Mouse (Mus musculus) MEL (cell line): ENCODE data around the gene Lmod3. TPM values are rescaled to one million over a fixed set of nuclear protein-coding genes. Genes with fewer than 3 reads are reported as not detected.

Source experiments
- DNase-seq: peaks from one replicate; pipeline ENCODE4 v3.0.0; 2011; ENCODE audit warnings: low read depth, low spot score
- H3K27ac ChIP-seq: 2 replicates; pipeline ENCODE4 v1.5.1; 2012; ENCODE audit warnings: low read depth, mild to moderate bottlenecking, control low read depth, low read length, moderate library complexity; ENCODE audit not compliant: control insufficient read depth
- H3K27me3 ChIP-seq, 2 experiments: fragments of 150-350 bp in 1 of 2; sonication (generic) in 1 of 2; 2 replicates each; pipeline ENCODE4 v1.6.1; 2012; ENCODE audit warnings: low read length in 2 of 2, mild to moderate bottlenecking in 2 of 2, improper control_type of control experiment in 1 of 2, moderate library complexity in 1 of 2; ENCODE audit not compliant: insufficient read depth in 2 of 2, control insufficient read depth in 1 of 2
- H3K36me3 ChIP-seq, 2 experiments: 2 replicates each; pipeline ENCODE4 v1.6.1; 2012 to 2014; ENCODE audit warnings: low read length in 2 of 2, improper control_type of control experiment in 1 of 2, inconsistent platforms in 1 of 2, mild to moderate bottlenecking in 1 of 2; ENCODE audit not compliant: insufficient read depth in 2 of 2, control insufficient read depth in 1 of 2
- H3K4me1 ChIP-seq, 2 experiments: fragments of 150-350 bp in 1 of 2; sonication (generic) in 1 of 2; 2 replicates each; pipeline ENCODE4 v1.6.1; 2012; ENCODE audit warnings: low read length in 2 of 2, improper control_type of control experiment in 1 of 2, mild to moderate bottlenecking in 1 of 2; ENCODE audit not compliant: insufficient read depth in 2 of 2, control insufficient read depth in 1 of 2
- H3K4me3 ChIP-seq, 2 experiments: fragments of 150-350 bp in 1 of 2; sonication (generic) in 1 of 2; 2 replicates each; pipeline ENCODE4 v1.5.1; 2012; ENCODE audit warnings: low read depth in 2 of 2, low read length in 2 of 2, mild to moderate bottlenecking in 2 of 2, moderate library complexity in 2 of 2, control low read depth in 1 of 2, improper control_type of control experiment in 1 of 2; ENCODE audit not compliant: control insufficient read depth in 1 of 2, insufficient read depth in 1 of 2
- H3K79me2 ChIP-seq: 2 replicates; pipeline ENCODE4 v1.6.1; 2012; ENCODE audit warnings: mild to moderate bottlenecking, low read length, moderate library complexity; ENCODE audit not compliant: control insufficient read depth, poor library complexity, insufficient read depth
- H3K9ac ChIP-seq: 2 replicates; pipeline ENCODE4 v1.6.1; 2012; ENCODE audit warnings: low read depth, mild to moderate bottlenecking, control low read depth, low read length, moderate library complexity; ENCODE audit not compliant: control insufficient read depth, poor library complexity, severe bottlenecking
- H3K9me3 ChIP-seq: fragments of 150-350 bp; sonication (generic); replicated peaks from 2 replicates; pipeline ENCODE4 v1.6.1; 2012; ENCODE audit warnings: mild to moderate bottlenecking, low read length, improper control_type of control experiment, moderate library complexity; ENCODE audit not compliant: insufficient read depth
- BHLHE40 ChIP-seq: IDR thresholded peaks from 2 replicates; pipeline ENCODE4 v1.6.1; 2012; ENCODE audit warnings: low read depth, mild to moderate bottlenecking, inconsistent platforms, low read length, improper control_type of control experiment, borderline replicate concordance
- CTCF ChIP-seq, 3 experiments: IDR thresholded peaks in 2 of 3; conservative IDR thresholded peaks in 1 of 3; 2 replicates each; pipeline ENCODE4 v1.5.1; 2011 to 2012; ENCODE audit warnings: low read length in 3 of 3, low read depth in 2 of 3, mild to moderate bottlenecking in 2 of 3, improper control_type of control experiment in 1 of 3, inconsistent platforms in 1 of 3, mixed read lengths in 1 of 3, moderate library complexity in 1 of 3; ENCODE audit not compliant: control insufficient read depth in 1 of 3, insufficient read depth in 1 of 3, poor library complexity in 1 of 3, severe bottlenecking in 1 of 3
- E2F4 ChIP-seq: IDR thresholded peaks from 2 replicates; pipeline ENCODE4 v1.6.1; 2011; ENCODE audit warnings: low read depth, low read length, improper control_type of control experiment, borderline replicate concordance
- ELF1 ChIP-seq: IDR thresholded peaks from 2 replicates; pipeline ENCODE4 v1.6.1; 2014; ENCODE audit warnings: low read depth, mild to moderate bottlenecking, inconsistent platforms, low read length, improper control_type of control experiment, moderate library complexity
- ETS1 ChIP-seq: IDR thresholded peaks from 2 replicates; pipeline ENCODE4 v1.6.1; 2012; ENCODE audit warnings: low read depth, mild to moderate bottlenecking, inconsistent platforms, low read length, improper control_type of control experiment, moderate library complexity
- HCFC1 ChIP-seq: IDR thresholded peaks from 2 replicates; pipeline ENCODE4 v1.6.1; 2012; ENCODE audit warnings: low read depth, mild to moderate bottlenecking, inconsistent platforms, low read length, improper control_type of control experiment, moderate library complexity
- MAX ChIP-seq: IDR thresholded peaks from 2 replicates; pipeline ENCODE4 v1.6.1; 2011; ENCODE audit warnings: low read length, improper control_type of control experiment
- MYB ChIP-seq: IDR thresholded peaks from 2 replicates; pipeline ENCODE4 v1.6.1; 2011; ENCODE audit warnings: mild to moderate bottlenecking, low read depth, low read length, improper control_type of control experiment
- RAD21 ChIP-seq: IDR thresholded peaks from 2 replicates; pipeline ENCODE4 v1.6.1; 2011; ENCODE audit warnings: mild to moderate bottlenecking, low read depth, low read length, improper control_type of control experiment
- SMC3 ChIP-seq: IDR thresholded peaks from 2 replicates; pipeline ENCODE4 v1.6.1; 2011; ENCODE audit warnings: low read depth, low read length, improper control_type of control experiment
- TAL1 ChIP-seq: IDR thresholded peaks from 2 replicates; pipeline ENCODE4 v1.6.1; 2012; ENCODE audit warnings: mild to moderate bottlenecking, inconsistent platforms, low read length, moderate library complexity, mixed read lengths
- TCF12 ChIP-seq: IDR thresholded peaks from 2 replicates; pipeline ENCODE4 v1.6.1; 2014; ENCODE audit warnings: low read depth, mild to moderate bottlenecking, inconsistent platforms, low read length, improper control_type of control experiment, moderate library complexity
- UBTF ChIP-seq: IDR thresholded peaks from 2 replicates; pipeline ENCODE4 v1.6.1; 2012; ENCODE audit warnings: low read depth, mild to moderate bottlenecking, inconsistent platforms, low read length, improper control_type of control experiment, moderate library complexity, borderline replicate concordance; ENCODE audit not compliant: insufficient read depth
- ZC3H11A ChIP-seq: IDR thresholded peaks from 2 replicates; pipeline ENCODE4 v1.6.1; 2012; ENCODE audit warnings: low read depth, mild to moderate bottlenecking, inconsistent platforms, low read length, improper control_type of control experiment
- ZKSCAN1 ChIP-seq: IDR thresholded peaks from 2 replicates; pipeline ENCODE4 v1.6.1; 2012; ENCODE audit warnings: low read depth, mild to moderate bottlenecking, inconsistent platforms, low read length, improper control_type of control experiment, moderate library complexity
- ZMIZ1 ChIP-seq: IDR thresholded peaks from 2 replicates; pipeline ENCODE4 v1.6.1; 2012; ENCODE audit warnings: low read depth, mild to moderate bottlenecking, inconsistent platforms, low read length, improper control_type of control experiment, moderate library complexity
- polyA plus RNA-seq, 2 experiments: library from polyadenylated mRNA; stranded (reverse) in 1 of 2; unstranded in 1 of 2; fragments of >175 nt in 1 of 2; fragments of >200 nt in 1 of 2; gene quantifications; 2 replicates each; pipeline versions ENCODE4 v1.2.1 to v1.2.4; 2012; ENCODE audit warnings: low replicate concordance in 2 of 2, low read depth in 1 of 2; ENCODE audit not compliant: insufficient read length in 2 of 2, insufficient read depth in 1 of 2, missing spikeins in 1 of 2
- total RNA-seq: library from RNA; depleted of rRNA; stranded (reverse); fragments of 300-350 nt; gene quantifications from 2 replicates; pipeline ENCODE4 v1.2.3, GENCODE M21; 2012

Lmod3 gene
- total and polyA plus RNA-seq, 3 experiments, result not detected

DNA sequence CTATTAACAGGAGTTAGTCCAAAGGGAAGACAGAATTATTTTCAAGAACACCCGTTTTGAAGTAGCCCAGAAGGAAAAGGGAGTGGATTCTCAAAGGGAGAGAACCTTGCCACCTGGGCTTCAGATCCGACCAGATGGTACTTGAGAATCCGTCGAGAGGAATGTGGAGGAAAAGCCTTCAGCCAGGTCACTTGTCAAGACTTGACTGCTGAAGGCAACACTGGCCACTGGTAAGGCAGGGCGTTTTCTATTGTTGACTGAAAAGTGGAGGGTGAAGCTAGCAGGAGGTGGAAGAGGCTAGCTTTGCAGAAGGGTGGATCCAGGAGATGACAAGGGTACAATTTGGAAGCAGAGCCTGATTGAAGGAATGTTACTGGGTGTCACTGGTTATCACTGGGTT lies 40.3 kb upstream of the Lmod3 start:
- Histone ChIP-seq H3K79me2 (no peaks in the 10 kb centered on the region), H3K9me3 (no peaks in the 10 kb centered on the region), H3K9ac (no peak overlapping the region), H3K27me3 (no peaks in the 10 kb centered on the region; a peak in 1 of 4 replicates), H3K4me3 (no peak overlapping the region), H3K27ac (no peak overlapping the region), H3K36me3 (no peaks in the 10 kb centered on the region), H3K4me1 (no peaks in the 10 kb centered on the region)
- no peak for DNase-seq
- TF ChIP-seq ZMIZ1 (no peak), E2F4 (no peak), ZC3H11A (no peak)

DNA sequence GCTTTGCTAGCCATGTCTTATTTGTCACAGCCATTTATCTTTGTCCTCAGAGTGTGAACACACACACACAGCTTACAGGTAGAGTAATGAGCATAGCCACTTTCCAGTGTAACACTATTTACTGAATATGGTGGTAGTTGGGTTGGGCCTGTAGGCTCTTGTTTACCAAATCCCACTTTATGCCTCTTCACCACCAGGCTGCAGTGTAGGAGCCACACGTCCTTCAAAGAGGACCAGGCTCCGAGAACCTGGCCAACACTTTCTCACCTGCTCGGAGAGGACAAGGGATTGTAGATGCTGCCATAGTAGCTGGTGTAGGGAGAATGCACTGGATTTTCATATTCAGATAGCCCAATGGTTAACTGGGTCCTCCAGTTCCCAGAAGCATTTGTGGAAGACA lies 39.5 kb upstream of the Lmod3 start:
- H3K27ac ChIP-seq, result no peak overlapping the region
- no peaks in the 10 kb centered on the region for H3K4me1 ChIP-seq
- no peaks in the 10 kb centered on the region for H3K36me3 ChIP-seq
- H3K4me3 ChIP-seq, result no peak overlapping the region
- H3K9me3 ChIP-seq, result no peaks in the 10 kb centered on the region
- no peak for TF ChIP-seq E2F4
- no peak for TF ChIP-seq MYB
- no peak for TF ChIP-seq ZKSCAN1
- TF ChIP-seq RAD21, result no peak
- no peak for TF ChIP-seq UBTF
- no peak for TF ChIP-seq CTCF (IDR thresholded peaks at IDR 0.05 in 2 of 3, conservative IDR thresholded peaks at IDR 0.05 in 1 of 3; ENCODE audit: control insufficient read depth in 1 of 3, insufficient read depth in 1 of 3, low read depth in 2 of 3, low read length in 3 of 3, poor library complexity in 1 of 3, severe bottlenecking in 1 of 3)
- no peak for TF ChIP-seq ELF1
- no peak for TF ChIP-seq SMC3
- no peak for TF ChIP-seq HCFC1
- TF ChIP-seq ETS1, result no peak
- TF ChIP-seq TAL1, result no peak
- no peak for TF ChIP-seq ZMIZ1
- TF ChIP-seq MAX, result no peak
- H3K9ac ChIP-seq, result no peak overlapping the region
- DNase-seq, result no peak
- no peaks in the 10 kb centered on the region for H3K79me2 ChIP-seq
- peaks cover 0 to 2% of the 10 kb centered on the region in 2 experiments; a peak in 1 of 4 replicates for H3K27me3 ChIP-seq

DNA sequence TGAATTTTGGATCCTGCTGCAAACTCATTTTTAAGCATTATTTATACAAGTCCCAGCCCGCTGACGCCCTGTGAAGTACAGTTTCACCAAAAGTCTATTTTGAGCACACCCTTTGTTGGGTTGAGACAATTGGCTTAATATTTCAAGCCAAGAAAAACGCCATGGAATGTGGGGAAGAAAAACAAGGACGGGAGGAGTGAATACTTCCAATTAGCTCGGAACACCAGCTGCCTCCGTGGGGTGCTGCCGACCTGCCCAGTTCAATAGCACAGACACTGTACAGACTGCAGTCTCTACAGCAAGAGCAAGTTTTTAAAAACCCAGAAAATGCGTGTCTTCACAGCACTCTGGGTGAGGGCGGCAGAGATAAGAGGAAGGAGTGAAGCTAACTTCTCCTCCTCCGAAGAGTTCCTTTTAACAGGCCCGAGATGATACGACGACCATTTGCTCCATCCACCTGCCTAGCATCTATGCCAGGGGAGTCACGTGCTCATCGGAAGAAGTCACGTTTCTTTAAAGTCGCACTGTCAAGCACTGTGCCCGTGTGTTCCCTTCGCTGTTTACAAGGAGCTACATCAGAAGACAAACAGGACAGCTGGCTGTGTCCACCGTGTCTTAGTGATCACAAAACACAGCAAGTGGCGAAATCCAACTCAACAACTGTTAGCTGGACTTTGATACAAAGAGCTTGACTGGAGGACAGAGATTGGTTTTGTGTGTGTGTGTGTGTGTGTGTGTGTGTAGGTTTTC lies 38.8 kb upstream of the Lmod3 start:
- no peaks in the 10 kb centered on the region for H3K79me2 ChIP-seq
- no peak for DNase-seq
- H3K9me3 ChIP-seq, result no peaks in the 10 kb centered on the region
- no peak overlapping the region for H3K4me3 ChIP-seq
- TF ChIP-seq UBTF, result no peak
- TF ChIP-seq TCF12, result no peak
- TF ChIP-seq BHLHE40, result no peak
- TF ChIP-seq, all 39 proteins: peak for 0
- Histone ChIP-seq H3K9ac (no peak overlapping the region), H3K4me1 (no peaks in the 10 kb centered on the region), H3K27me3 (peaks cover 0 to 3% of the 10 kb centered on the region in 2 experiments; a peak in 1 of 4 replicates), H3K27ac (no peak overlapping the region), H3K36me3 (no peaks in the 10 kb centered on the region)
